Mouse (Mus musculus): ENCODE measurements around the gene Tent5c. TPM values are rescaled to one million over a fixed set of nuclear protein-coding genes. Genes with fewer than 3 reads are reported as not detected.

Tent5c gene
- polyA plus RNA-seq, 1 experiment from 2014 or later: 10.5 TPM

GRCm38 (mm10) chr3:100411945-100412344 lies 77.2 kb downstream of the Tent5c start:
- H3K4me3 ChIP-seq: no peak overlapping the region
- no peak overlapping the region for H3K9ac ChIP-seq
- H3K27me3 ChIP-seq: no peaks in the 10 kb centered on the region
- no peaks in the 10 kb centered on the region for H3K9me3 ChIP-seq
- H3K4me2 ChIP-seq: no peak overlapping the region
- 0 out of 2 replicates have a peak, but pooled peaks cover 3% of the 10 kb centered on the region for H3K4me1 ChIP-seq
- no peak for ATAC-seq (ENCODE audit: insufficient number of reproducible peaks, low FRiP score, low TSS enrichment, low read depth)
- 69% methylated on average over 7 of the region's 7 CpGs for WGBS
- no peaks in the 10 kb centered on the region for H3K36me3 ChIP-seq
- H3K27ac ChIP-seq: no peak overlapping the region

GRCm38 (mm10) chr3:100409280-100409679 lies 79.8 kb downstream of the Tent5c start:
- no peaks in the 10 kb centered on the region for H3K9me3 ChIP-seq
- H3K27ac ChIP-seq: no peak overlapping the region
- H3K36me3 ChIP-seq: no peaks in the 10 kb centered on the region
- H3K4me3 ChIP-seq: no peak overlapping the region
- no peaks in the 10 kb centered on the region for H3K4me1 ChIP-seq
- no peaks in the 10 kb centered on the region for H3K27me3 ChIP-seq
- no peak overlapping the region for H3K9ac ChIP-seq
- 82% methylated on average over 2 of the region's 2 CpGs for WGBS
- no peak for ATAC-seq (ENCODE audit: insufficient number of reproducible peaks, low FRiP score, low TSS enrichment, low read depth)
- H3K4me2 ChIP-seq: no peak overlapping the region

- ATAC-seq (ENCODE audit: insufficient number of reproducible peaks, low FRiP score, low TSS enrichment, low read depth): no peak
- Histone ChIP-seq H3K27ac (no peak overlapping the region), H3K4me3 (no peak overlapping the region), H3K9me3 (no peaks in the 10 kb centered on the region), H3K9ac (no peak overlapping the region), H3K36me3 (no peaks in the 10 kb centered on the region), H3K27me3 (no peaks in the 10 kb centered on the region), H3K4me2 (no peak overlapping the region), H3K4me1 (no peaks in the 10 kb centered on the region)
- WGBS: 71% methylated on average over 2 of the region's 2 CpGs
These were observed 80.6 kb downstream of the Tent5c start for GRCm38 (mm10) chr3:100408351-100409043.

GRCm38 (mm10) chr3:100402656-100403055 lies 86.5 kb downstream of the Tent5c start:
- H3K4me2 ChIP-seq: no peak overlapping the region
- no peaks in the 10 kb centered on the region for H3K9me3 ChIP-seq
- no peak overlapping the region for H3K4me3 ChIP-seq
- no peak overlapping the region for H3K27ac ChIP-seq
- no peak overlapping the region for H3K9ac ChIP-seq
- no peaks in the 10 kb centered on the region for H3K4me1 ChIP-seq
- WGBS: 92% methylated on average over 4 of the region's 4 CpGs
- no peaks in the 10 kb centered on the region for H3K36me3 ChIP-seq
- H3K27me3 ChIP-seq: peaks cover 3% of the 10 kb centered on the region; the same call in 1 of the 2 replicates
- ATAC-seq (ENCODE audit: insufficient number of reproducible peaks, low FRiP score, low TSS enrichment, low read depth): no peak

Other genes with a start within 250 kb of the Tent5c start
- 70.7 and 78.8 TPM in 2 replicates for gene Man1a2, start 196.2 kb upstream of the Tent5c start, polyA plus RNA-seq (2015; fragmentation: Nextera tagmentation; extraction: Ambion mirVana)

Measured in limb, embryonic 15.5 days (tissue).